20 mouse cellular contexts compared by ENCODE assay signal in genomic region chr7:48132674-48133073, GRCm38 (mm10). TPM values are rescaled to one million over a fixed set of nuclear protein-coding genes. Genes with fewer than 3 reads are reported as not detected.
DNase-seq lines count a peak whose midpoint lies in the region; ATAC-seq and TF ChIP-seq lines count a peak whose summit lies in the region.
"Had no signal": no experiment of that assay in that cellular context is flagged by ENCODE, and none has a peak within 500 bp of the region (broad histone marks: within the 10 kb centered on the region; RNA-seq: fewer than 3 reads in every experiment).

No protein-coding gene starts in this region.

- no peak overlapping the region for H3K4me2 ChIP-seq in hindbrain, embryonic 11.5 days (replicated peaks; ENCODE audit: low read depth, low read length)
- no peak overlapping the region for H3K4me2 ChIP-seq in hindbrain, embryonic 14.5 days (replicated peaks)
- no peak overlapping the region for H3K4me2 ChIP-seq in kidney, postnatal 0 days (ENCODE audit: low read length)
- no peak overlapping the region for H3K4me2 ChIP-seq in midbrain, embryonic 13.5 days (replicated peaks)
- no peak overlapping the region for H3K4me2 ChIP-seq in midbrain, embryonic 15.5 days

- no peaks in the 10 kb centered on the region for H3K9me3 ChIP-seq in hindbrain, embryonic 11.5 days (ENCODE audit: control insufficient read depth, low read length)
- H3K9me3 ChIP-seq in hindbrain, embryonic 14.5 days (ENCODE audit: control insufficient read depth, low read length), result no peaks in the 10 kb centered on the region
- H3K9me3 ChIP-seq in kidney, postnatal 0 days (replicated peaks; ENCODE audit: low read length), result no peaks in the 10 kb centered on the region
- H3K9me3 ChIP-seq in midbrain, embryonic 13.5 days, result no peaks in the 10 kb centered on the region
- H3K9me3 ChIP-seq in midbrain, embryonic 15.5 days, result no peaks in the 10 kb centered on the region
- H3K9me3 ChIP-seq: embryonic facial prominence, embryonic 15.5 days; heart, embryonic 10.5 days had no signal

- no peak overlapping the region for H3K9ac ChIP-seq in hindbrain, embryonic 11.5 days (ENCODE audit: low read depth, low read length)
- H3K9ac ChIP-seq in hindbrain, embryonic 14.5 days, result no peak overlapping the region
- H3K9ac ChIP-seq in kidney, postnatal 0 days (ENCODE audit: low read depth, low read length), result no peak overlapping the region
- H3K9ac ChIP-seq in midbrain, embryonic 13.5 days (replicated peaks), result no peak overlapping the region
- H3K9ac ChIP-seq in midbrain, embryonic 15.5 days, result no peak overlapping the region

- no peaks in the 10 kb centered on the region for H3K4me1 ChIP-seq in hindbrain, embryonic 11.5 days (replicated peaks; ENCODE audit: control insufficient read depth, insufficient read depth, low read length)
- H3K4me1 ChIP-seq in hindbrain, embryonic 14.5 days (replicated peaks; ENCODE audit: control insufficient read depth, insufficient read depth, low read length), result 0 out of 2 replicates have a peak, but pooled peaks cover 3% of the 10 kb centered on the region
- no peaks in the 10 kb centered on the region for H3K4me1 ChIP-seq in kidney, postnatal 0 days (replicated peaks; ENCODE audit: insufficient read depth, low read length)
- H3K4me1 ChIP-seq in midbrain, embryonic 13.5 days (replicated peaks), result peaks cover 4% of the 10 kb centered on the region; the same call in 1 of the 2 replicates
- peaks cover 3% of the 10 kb centered on the region; the same call in 1 of the 2 replicates for H3K4me1 ChIP-seq in midbrain, embryonic 15.5 days

- no peak overlapping the region for H3K27ac ChIP-seq in hindbrain, embryonic 11.5 days (ENCODE audit: low read depth, low read length)
- H3K27ac ChIP-seq in hindbrain, embryonic 14.5 days, result no peak overlapping the region
- no peak overlapping the region for H3K27ac ChIP-seq in kidney, postnatal 0 days
- H3K27ac ChIP-seq in midbrain, embryonic 13.5 days, result no peak overlapping the region
- no peak overlapping the region for H3K27ac ChIP-seq in midbrain, embryonic 15.5 days

- ATAC-seq in hindbrain, embryonic 11.5 days (ENCODE audit: low FRiP score), result peak; percentile 41; the same call in 1 of the 2 replicates
- no peak for ATAC-seq in hindbrain, embryonic 14.5 days (ENCODE audit: low FRiP score)
- 0 out of 2 replicates have a peak, but pooled peaks have one; percentile 55 for ATAC-seq in kidney, postnatal 0 days (replicated peaks; ENCODE audit: low FRiP score, low read depth)
- ATAC-seq in midbrain, embryonic 13.5 days, result 0 out of 2 replicates have a peak, but pooled peaks have one; percentile 28
- no peak for ATAC-seq in midbrain, embryonic 15.5 days (replicated peaks)

- 59% methylated on average over 4 of the region's 4 CpGs for WGBS in hindbrain, embryonic 11.5 days
- 62% methylated on average over 4 of the region's 4 CpGs for WGBS in hindbrain, embryonic 14.5 days
- 74% methylated on average over 4 of the region's 4 CpGs for WGBS in kidney, postnatal 0 days
- WGBS in midbrain, embryonic 13.5 days, result 62% methylated on average over 4 of the region's 4 CpGs
- 64% methylated on average over 4 of the region's 4 CpGs for WGBS in midbrain, embryonic 15.5 days

- TF ChIP-seq CTCF in kidney, postnatal 0 days (IDR thresholded peaks at IDR 0.05; ENCODE audit: low read depth), result no peak

- no peaks in the 10 kb centered on the region for H3K36me3 ChIP-seq in hindbrain, embryonic 11.5 days (ENCODE audit: control insufficient read depth, insufficient read depth, low read length)
- H3K36me3 ChIP-seq in hindbrain, embryonic 14.5 days (replicated peaks; ENCODE audit: control insufficient read depth, insufficient read depth), result no peaks in the 10 kb centered on the region
- no peaks in the 10 kb centered on the region for H3K36me3 ChIP-seq in kidney, postnatal 0 days (ENCODE audit: insufficient read depth, low read length)
- no peaks in the 10 kb centered on the region for H3K36me3 ChIP-seq in midbrain, embryonic 13.5 days
- H3K36me3 ChIP-seq in midbrain, embryonic 15.5 days (replicated peaks), result no peaks in the 10 kb centered on the region
- H3K36me3 ChIP-seq: embryonic facial prominence, embryonic 15.5 days; heart, embryonic 10.5 days had no signal

- no peak overlapping the region for H3K4me3 ChIP-seq in hindbrain, embryonic 11.5 days (ENCODE audit: low read depth, low read length)
- H3K4me3 ChIP-seq in hindbrain, embryonic 14.5 days (replicated peaks; ENCODE audit: low read length), result no peak overlapping the region
- H3K4me3 ChIP-seq in kidney, postnatal 0 days (replicated peaks; ENCODE audit: low read depth, low read length), result no peak overlapping the region
- H3K4me3 ChIP-seq in midbrain, embryonic 13.5 days (replicated peaks), result no peak overlapping the region
- no peak overlapping the region for H3K4me3 ChIP-seq in midbrain, embryonic 15.5 days
- H3K4me3 ChIP-seq: erythroblast, embryonic 14.5 days had no signal

- no peak for DNase-seq in hindbrain, embryonic 11.5 days (ENCODE audit: low spot score)
- DNase-seq in hindbrain, embryonic 14.5 days (ENCODE audit: low spot score), result no peak
- no peak for DNase-seq in kidney, postnatal 0 days (ENCODE audit: low spot score)
- DNase-seq in kidney, postnatal 36 days, result no peak
- DNase-seq: cerebellum, adult 11 months; cerebellum, adult 8-10 months; cerebellum, postnatal 14 days; gastrocnemius, postnatal 10 days had no signal

- no peaks in the 10 kb centered on the region for H3K27me3 ChIP-seq in hindbrain, embryonic 11.5 days (ENCODE audit: control insufficient read depth, insufficient read depth, low read length)
- no peaks in the 10 kb centered on the region for H3K27me3 ChIP-seq in hindbrain, embryonic 14.5 days (ENCODE audit: control insufficient read depth, insufficient read depth, low read length)
- no peaks in the 10 kb centered on the region for H3K27me3 ChIP-seq in kidney, postnatal 0 days (ENCODE audit: insufficient read depth, low read length)
- no peaks in the 10 kb centered on the region for H3K27me3 ChIP-seq in midbrain, embryonic 13.5 days
- no peaks in the 10 kb centered on the region for H3K27me3 ChIP-seq in midbrain, embryonic 15.5 days (replicated peaks)
- H3K27me3 ChIP-seq: embryonic facial prominence, embryonic 15.5 days had no signal

RNA-seq across cellular contexts. Expression of gene Mrgprb5, which starts 36.1 kb away (rescaled TPM):
- not detected in 2 replicates for polyA plus RNA-seq in hindbrain, embryonic 11.5 days (2014; fragmentation: Nextera tagmentation; extraction: Ambion mirVana)
- not detected in 2 replicates for polyA plus RNA-seq in hindbrain, embryonic 14.5 days (2014; fragmentation: Nextera tagmentation; extraction: Ambion mirVana)
- not detected in 2 replicates for polyA plus RNA-seq in kidney, postnatal 0 days (2015; fragmentation: Nextera tagmentation; extraction: Ambion mirVana)
- not detected in 2 replicates for polyA plus RNA-seq in midbrain, embryonic 13.5 days (2015; fragmentation: Nextera tagmentation; extraction: Ambion mirVana)
- polyA plus RNA-seq in midbrain, embryonic 15.5 days (2015; fragmentation: Nextera tagmentation; extraction: Ambion mirVana), result not detected in 2 replicates
- polyA plus RNA-seq: brain, embryonic 14.5 days; C2C12; embryonic facial prominence, embryonic 11.5 days; embryonic facial prominence, embryonic 15.5 days; erythroblast, embryonic 14.5 days; forebrain, embryonic 10.5 days; forebrain, embryonic 16.5 days; frontal cortex, adult 2 months; heart, embryonic 10.5 days; heart, embryonic 14.5 days had no signal

Comparison
In these comparisons a context has a peak if more than half of its experiments do, and no peak if none do; other contexts are left out.
1. ATAC-seq: peak in hindbrain, embryonic 11.5 days (single experiment), kidney, postnatal 0 days (single experiment) and midbrain, embryonic 13.5 days (single experiment); none in hindbrain, embryonic 14.5 days (single experiment) and midbrain, embryonic 15.5 days (single experiment).